Mouse (Mus musculus) telencephalon, adult 2 months (tissue): ENCODE measurements around the gene Rap1a.

Experiments
- DNase-seq: peaks from one replicate; pipeline ENCODE4 v3.0.0-alpha.2; 2011; ENCODE audit warnings: low read depth, low spot score

Gene Rap1a

DNA sequence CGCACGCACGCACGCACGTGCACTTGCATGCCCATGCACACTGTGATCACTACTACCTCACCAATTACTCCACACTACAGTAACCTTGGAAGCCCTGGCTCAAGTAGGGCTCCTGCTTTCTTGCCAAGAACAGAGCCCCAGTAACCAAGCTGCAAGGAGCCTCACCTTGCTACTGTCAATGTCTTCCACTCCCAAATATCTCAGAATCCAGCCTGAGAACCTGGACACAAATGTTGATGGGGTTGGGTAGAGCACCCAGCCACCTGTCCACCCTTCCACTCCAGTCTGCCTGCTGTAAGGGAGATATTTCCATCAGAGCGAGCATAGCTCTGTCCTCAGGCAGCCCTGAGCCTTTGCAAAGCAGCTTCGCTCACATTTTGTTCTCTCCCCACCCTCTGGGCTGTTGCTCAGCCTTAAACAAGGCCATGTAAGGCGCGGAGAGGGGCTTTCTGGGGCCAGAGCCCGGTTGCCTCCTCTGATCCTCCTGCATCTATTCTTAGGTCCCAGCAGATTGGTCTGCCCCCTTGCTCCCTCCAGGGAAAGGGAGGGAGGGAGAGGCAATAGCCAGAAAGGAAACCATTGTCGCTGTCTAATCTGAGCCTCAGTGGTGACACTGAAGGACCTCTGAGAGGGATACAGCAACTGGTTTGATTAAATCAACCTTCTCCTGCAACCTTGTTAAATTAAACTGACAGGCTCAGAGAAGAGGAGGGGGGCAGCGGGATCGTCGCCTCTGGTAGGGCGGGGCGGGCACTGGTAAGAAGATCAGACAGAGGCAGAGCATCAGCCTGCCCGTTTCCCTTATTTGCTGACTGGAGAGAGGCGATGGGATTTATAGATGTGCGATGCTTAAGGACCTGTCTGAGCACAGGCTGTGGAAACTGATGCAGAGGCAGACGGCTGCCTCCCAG, 105.4 kb downstream of the Rap1a start:
- DNase-seq: no peak

DNA sequence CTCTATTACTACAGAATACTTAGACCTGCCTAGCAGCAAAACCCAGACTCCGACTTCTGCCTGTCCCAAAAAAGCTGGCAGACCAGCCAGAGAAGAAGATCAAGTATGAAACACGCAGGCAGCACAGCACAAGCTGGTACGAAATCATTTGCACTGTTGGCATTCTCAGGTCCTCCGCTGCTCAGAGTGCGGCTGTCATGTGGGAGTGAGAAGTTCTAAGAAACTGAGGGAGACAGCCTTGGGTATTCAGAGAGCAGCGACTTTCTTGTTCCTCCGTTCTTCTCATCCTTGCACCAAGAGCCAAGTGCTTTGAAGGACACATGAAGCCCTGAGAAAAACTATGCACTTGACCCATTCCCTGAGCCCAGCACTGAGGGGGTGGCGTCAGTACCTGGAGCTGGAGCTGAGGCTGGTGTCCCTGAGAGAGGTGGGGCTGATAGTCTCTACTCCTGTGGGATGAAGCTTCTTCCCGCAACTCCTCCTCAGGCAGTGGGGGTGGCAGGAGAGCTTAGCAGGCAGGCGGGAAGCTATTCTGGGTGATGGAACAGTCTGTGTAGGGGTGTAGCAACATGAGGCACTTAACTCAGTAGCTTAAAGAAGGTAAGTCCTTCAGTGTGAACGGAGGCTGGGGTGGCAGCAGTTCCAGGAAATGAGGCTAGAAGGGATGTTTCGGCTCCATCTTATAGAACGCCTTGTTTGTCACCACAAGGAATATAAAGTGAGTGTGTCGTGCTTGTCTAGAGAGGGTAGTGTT, 107.6 kb downstream of the Rap1a start:
- peak; percentile 99 for DNase-seq

- DNase-seq: no peak
Measured at GRCm38 (mm10) chr3:105688536-105688935, 112.6 kb downstream of the Rap1a start.

DNA sequence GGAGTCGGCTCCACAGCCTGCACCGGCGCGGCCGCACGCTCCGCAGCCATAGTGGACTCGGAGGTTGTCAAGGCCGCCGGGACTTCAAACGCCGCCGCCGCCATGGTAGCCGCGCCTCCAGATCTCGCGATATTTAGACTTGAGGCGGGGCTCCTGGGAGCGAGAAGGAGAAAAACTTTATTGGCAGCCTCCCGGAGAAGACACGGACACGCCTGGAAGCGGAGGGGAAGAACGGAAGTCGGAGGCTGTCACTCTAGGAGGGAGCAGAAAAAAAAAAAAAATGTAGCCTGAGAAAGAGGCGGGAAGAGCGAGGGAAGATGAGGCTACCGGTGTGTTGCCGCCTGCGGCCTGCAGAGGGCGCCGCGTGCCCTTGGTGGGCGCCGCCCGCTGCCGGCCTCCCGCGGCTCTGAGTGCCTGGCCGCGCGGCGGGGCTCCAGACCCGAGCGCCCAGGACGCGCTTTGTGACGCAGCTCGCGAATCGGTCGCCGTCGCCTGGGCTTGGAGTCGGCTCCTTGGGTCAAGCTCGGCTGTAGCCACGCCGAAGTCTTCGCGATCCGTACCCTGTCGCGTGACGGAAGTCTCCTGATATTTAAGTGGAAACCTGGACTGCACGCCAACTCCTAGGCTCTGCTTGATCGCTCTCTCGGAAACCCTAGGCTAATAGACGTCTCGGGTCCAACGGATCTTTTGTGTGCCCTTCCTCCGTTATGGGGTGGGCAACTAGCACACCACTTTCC, 113.6 kb downstream of the Rap1a start, which contains the start of gene Ddx20:
Gene Ddx20, minus strand, starts transcription at position 251 of the 737 bp plus-strand sequence.
- DNase-seq: peak; percentile 98

GRCm38 (mm10) chr3:105686394-105687323, 114.5 kb downstream of the Rap1a start:
- DNase-seq: no peak

DNA sequence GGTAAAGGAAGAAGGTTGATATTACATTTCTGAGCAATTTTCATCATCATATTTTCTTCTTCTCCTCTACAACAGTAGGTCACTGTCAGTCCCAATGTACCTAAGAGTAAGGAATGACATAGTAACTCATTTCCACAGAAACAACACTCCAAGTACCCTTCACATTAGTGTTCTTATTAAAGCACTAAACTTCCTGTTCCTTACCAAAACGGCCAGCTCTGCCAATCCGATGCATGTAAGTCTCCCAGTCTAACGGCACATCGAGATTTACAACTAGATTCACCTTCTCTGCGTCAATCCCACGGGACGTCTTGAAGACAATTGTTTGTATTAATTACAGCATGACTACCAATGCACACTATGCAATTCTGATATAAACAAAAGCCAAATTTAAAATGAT, 120.8 kb downstream of the Rap1a start:
- DNase-seq: no peak
